Mouse (Mus musculus) heart, adult 2 months (tissue): ENCODE results near the gene Rmnd5b.

ENCODE experiments used
- CTCF ChIP-seq: fragments of 200-600 bp; IDR thresholded peaks from 2 replicates; pipeline ENCODE4 v1.8.1; 2022; ENCODE audit warnings: antibody characterized with exemption, mild to moderate bottlenecking, moderate library complexity
- POLR2A ChIP-seq: fragments of 200-500 bp; IDR thresholded peaks from 2 replicates; pipeline ENCODE4 v1.6.1; 2011; ENCODE audit warnings: mild to moderate bottlenecking, low read depth, low read length, control low read depth; ENCODE audit not compliant: insufficient read depth

- TF ChIP-seq POLR2A (no peak), CTCF (no peak)
These were observed 42.3 kb downstream of the Rmnd5b start for GRCm38 (mm10) chr11:51593368-51593767.
